Mouse (Mus musculus): ENCODE data around the gene AU022252. TPM values are rescaled to one million over a fixed set of nuclear protein-coding genes. Genes with fewer than 3 reads are reported as not detected.
"Not testable (repeated sequence)": the region's sequence is repeated elsewhere in the genome, so short reads cannot be mapped to it uniquely, and the experiment has no call there.

The AU022252 gene
- total RNA-seq (2021), result 10 to 100 TPM; 20.8 to 26.1 TPM
- long read RNA-seq, experiment 1, full-length matches to known transcripts, result 9 of 15 reads
- long read RNA-seq, experiment 1, partial matches to known transcripts, result 2 of 15 reads
- long read RNA-seq, experiment 1, other reads (novel, unspliced or antisense), result 4 of 15 reads
- long read RNA-seq, experiment 2, full-length matches to known transcripts, result 4 of 14 reads
- long read RNA-seq, experiment 2, partial matches to known transcripts, result 2 of 14 reads
- long read RNA-seq, experiment 2, other reads (novel, unspliced or antisense), result 8 of 14 reads

DNA sequence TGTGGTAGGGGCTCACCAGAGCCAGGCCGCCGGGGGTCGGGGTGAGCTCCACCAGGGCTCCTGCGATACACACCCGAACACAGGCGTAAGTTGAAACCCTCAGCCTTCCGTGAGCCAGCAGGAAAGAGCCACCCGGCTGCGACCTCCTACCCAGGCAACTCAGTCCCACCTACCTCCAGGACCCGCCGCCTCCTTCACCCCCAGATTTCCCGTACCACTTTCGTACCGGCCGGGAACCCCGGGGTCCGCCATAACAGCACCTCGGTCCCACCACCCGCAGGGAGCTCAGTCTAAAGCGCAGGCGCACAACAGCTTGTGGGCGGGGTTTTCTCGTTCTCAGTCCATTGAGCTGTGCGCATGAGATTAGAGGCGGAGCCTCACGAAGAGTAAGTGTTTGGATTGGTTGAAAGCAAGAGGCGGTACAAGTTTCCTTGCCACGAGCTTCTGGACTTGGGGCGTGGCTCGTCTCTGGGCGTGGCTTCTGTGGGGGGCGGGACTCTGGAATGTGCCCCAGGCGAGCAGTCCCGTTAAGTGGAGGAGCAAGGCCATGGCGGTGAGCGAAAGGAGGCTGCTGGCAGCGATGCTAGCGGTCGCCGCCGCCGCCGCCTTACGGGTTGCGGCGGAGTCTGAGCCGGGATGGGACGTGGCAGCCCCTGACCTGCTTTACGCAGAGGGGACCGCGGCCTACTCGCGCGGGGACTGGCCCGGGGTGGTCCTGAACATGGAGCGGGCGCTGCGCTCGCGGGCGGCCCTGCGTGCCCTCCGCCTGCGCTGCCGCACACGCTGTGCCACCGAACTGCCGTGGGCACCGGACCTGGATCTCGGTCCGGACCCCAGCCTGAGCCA lies at the start of gene AU022252, which contains the start of gene P3h1:
AU022252 (minus strand) TSS at position 303 of the 846 bp plus-strand sequence.
P3h1 (plus strand) TSS at position 506 of the 846 bp plus-strand sequence.
- peak; percentile 97 to 98 for DNase-seq (ENCODE audit: low spot score in 2 of 2)

DNA sequence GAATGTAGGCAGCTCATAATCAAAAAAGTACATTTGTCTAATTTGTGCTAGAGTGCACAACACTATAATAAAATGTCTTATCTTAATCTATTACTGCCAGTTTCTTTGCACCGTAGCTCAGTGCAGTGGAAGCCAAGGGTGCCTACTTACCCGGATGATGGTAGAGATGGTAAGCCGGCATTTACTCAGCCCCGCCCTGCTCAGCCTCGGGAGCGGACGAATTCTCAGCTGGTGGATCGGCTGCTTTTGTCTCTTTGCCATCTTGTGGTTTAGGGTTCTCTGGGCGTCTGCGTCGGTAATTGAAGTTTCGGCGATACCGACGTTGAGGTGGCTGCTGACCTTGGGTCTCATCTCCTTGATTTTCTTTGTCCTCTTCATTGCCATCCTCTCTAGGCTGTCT lies 46.3 kb upstream of the AU022252 start:
- not testable (repeated sequence) for DNase-seq (ENCODE audit: low spot score in 2 of 2)

DNA sequence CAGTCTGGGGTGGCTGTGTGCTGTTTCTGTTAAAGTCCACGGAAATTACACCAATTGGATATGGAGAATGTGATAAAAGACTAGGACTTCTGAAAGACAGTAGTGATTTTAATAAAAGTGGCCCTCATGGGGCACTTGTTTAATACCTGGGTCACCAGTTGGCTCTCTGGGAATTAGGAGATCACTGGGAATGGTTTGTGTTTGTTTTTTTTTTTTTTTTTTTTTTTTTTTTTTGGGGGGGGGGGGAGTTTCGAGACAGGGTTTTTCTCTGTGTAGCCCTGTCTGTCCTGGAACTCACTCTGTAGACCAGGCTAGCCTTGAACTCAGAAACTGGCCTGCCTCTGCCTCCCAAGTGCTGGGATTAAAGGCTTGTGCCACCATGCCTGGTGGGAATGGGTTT lies 43.2 kb upstream of the AU022252 start:
- DNase-seq (ENCODE audit: low spot score in 2 of 2), result no peak

DNA sequence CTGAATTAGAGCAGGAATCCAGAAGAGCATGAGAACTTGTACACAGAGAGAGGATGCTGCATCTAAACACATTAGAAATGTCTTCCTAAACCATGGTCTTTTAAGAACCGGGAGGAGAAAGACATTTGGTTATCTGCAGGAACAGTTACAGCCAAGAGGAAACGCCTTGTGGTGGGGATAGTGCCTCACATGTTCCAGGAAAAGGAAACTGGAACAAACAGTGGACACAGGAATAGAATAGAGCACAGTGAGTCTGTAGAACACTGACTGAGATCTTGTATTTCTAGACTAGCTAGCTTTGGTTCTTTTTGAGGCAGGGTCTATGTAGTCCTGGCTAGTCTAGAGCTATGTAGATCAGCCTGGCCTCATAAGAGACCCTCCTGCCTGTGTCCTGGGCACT lies 42.7 kb upstream of the AU022252 start:
- no peak for DNase-seq (ENCODE audit: low spot score in 2 of 2)

DNA sequence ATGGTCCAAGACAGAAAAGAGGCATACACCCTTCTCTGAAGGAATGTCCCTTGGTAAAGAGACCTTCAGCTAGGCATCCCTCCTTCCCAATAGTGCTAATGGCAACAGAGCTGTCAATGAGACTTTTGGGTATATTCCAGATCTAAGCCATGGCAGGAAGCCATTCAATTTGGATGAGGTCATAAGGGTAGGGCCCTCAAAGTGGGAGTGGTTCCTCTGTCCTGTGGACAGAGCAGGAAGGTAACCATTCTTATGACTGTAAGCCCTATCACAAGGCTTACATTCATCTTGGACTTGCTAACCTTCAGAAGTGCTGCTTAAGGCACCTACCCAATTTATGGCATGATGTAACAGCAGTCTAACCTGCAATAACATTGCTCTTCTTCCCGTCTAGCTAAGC lies 42.1 kb upstream of the AU022252 start:
- no peak for DNase-seq (ENCODE audit: low spot score in 2 of 2)

DNA sequence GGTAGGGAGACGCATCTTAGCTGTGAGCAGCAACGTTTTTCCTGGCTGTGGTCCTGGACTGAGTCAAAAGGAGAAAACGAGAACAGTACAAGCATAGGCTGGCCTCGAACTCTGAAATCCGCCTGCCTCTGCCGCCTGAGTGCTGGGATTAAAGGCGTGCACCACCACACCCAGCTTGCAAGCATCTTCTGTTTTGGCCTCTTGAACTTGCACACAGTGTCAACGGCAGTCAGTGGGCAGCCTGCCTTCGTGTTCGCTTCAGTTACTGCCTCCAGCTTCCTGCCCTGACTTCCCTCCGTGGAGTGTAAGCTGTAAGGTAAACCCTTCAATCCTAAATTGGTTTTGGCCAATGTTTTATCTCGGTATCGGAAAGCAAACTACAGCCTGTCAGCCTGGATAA lies 34.1 kb upstream of the AU022252 start:
- no peak for DNase-seq (ENCODE audit: low spot score in 2 of 2)

DNA sequence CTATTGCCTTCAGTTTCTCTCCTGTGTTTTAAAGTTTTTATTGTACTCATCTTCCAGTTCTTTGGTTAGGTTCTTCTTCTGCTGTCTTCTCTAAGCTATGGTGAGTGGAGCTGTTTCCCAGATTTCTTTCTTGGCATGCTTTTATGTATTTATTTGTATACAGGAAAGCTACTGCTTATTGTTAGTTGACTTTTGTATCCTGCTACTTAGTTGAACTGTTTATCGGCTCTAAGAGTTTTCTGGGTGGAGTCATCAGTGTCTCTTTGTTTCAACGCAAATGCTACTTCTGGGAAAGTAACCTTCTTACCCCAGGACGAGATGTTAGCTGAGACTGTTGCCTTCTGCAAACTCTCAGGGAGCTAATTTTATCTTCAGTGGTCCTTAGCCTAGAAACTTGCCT lies 30.9 kb upstream of the AU022252 start:
- DNase-seq (ENCODE audit: low spot score in 2 of 2), result no peak

DNA sequence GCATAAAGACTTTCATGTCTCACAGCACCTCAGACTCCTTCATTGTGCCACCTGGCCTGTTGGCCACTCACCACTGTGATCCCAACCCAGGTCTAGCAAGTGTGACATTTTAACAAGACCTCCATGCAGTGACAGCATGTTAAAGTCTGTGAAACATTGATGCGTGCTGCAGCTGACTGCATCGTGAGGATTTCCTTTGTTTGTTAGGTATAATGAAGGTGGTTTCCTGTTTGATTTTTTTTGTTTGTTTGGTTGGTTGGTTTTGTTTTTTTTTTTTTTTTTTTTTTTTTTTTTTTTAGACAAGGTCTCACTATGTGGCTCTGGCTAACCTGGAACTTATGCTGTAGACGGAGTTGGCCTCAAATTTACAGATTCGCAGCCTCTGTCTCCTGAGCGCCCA lies 30.0 kb upstream of the AU022252 start:
- no peak for DNase-seq (ENCODE audit: low spot score in 2 of 2)

DNA sequence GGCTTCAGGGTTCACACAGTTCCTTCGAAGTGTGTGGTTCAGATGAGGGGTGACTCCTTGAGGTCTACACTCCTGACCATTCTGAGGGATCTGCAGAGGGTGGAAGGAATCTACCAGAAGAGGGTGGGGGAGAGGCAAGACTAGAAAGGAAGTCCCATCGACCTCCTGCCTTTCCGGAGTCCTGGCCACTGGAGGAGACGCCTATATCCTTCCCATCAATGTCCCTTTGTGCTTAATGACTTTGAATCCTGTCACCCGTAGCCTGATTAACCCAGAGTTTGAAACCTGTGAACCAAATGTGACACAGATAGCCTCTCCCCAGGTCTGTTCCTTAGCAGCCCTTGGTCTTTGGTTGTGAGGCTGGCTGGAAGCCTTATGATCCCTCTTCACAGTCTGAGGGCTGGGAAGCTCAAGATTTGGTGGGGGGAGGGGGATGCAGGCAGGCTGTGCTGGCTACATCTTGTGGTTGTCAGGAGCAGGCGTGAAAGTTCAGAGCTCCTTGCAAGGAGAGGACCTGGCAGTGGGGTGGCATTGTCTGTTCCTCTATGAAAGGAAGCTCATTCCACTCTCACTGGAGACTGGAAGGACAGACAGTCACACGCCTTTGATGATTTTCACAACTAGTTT lies 28.7 kb upstream of the AU022252 start:
- DNase-seq (ENCODE audit: low spot score in 2 of 2), result no peak

DNA sequence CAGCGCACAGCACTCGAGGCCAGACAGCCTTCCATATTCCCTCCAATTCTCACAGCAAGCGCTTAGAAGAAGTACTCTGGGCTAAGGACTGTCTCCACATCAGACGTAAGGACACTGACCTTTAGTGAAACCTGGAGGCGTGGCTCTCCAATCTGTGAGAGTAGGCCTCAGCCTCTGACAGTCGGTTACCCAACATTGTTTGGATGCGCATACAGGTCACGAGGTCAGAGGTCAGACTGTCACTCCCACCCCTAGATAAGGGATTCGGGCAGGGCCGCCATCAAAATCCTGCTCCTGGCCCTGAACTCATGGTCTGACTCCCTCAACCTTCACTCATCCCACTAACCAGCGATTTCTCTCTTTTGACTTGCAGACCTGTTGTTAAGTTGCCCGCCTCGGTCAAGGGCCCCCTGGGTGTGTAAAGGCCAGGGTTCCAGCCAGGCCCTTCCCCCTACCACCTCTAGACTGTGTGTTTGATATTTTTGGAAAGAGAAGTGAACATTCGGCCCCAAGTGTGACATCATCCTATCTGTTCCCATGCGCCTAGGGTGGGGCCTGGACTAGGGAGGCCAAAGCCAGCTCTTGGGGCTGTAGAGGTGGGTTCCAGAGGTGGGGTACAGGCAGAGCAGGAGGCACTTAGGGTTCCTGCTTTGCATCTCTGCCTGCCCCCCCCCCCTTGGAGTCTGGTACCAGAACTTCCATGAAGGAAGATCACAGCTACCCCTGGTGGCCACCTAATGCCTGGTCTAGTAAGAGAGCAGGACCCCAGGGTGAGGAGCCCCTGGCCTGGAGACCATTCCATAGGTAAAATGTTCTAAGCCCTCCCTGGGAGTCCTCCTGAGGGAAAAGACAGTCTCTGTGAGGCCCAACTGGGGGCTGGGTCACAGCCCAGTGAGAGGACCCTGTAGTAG lies 27.1 kb upstream of the AU022252 start:
- DNase-seq (ENCODE audit: low spot score in 2 of 2), result no peak

DNA sequence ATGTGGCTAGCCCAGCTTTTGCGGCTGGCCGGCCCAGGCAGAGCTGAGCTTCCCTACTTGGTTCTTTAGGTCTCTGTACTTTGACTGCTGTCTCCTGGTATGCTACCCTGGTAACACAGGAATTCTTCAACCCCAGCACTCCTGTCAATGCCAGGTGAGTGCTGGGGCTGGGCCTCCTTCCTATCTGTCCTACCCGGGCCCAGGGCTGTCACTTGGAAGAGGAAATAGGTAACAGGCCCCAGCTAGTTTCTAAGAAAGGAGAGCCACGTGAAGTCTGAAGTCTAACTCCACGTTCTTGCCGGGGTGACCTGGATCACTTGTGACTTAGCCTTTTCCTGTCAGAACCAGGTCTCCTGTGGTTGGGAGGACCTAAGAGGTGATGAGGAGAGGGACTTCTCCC lies 24.6 kb upstream of the AU022252 start:
- no peak for DNase-seq (ENCODE audit: low spot score in 2 of 2)

DNA sequence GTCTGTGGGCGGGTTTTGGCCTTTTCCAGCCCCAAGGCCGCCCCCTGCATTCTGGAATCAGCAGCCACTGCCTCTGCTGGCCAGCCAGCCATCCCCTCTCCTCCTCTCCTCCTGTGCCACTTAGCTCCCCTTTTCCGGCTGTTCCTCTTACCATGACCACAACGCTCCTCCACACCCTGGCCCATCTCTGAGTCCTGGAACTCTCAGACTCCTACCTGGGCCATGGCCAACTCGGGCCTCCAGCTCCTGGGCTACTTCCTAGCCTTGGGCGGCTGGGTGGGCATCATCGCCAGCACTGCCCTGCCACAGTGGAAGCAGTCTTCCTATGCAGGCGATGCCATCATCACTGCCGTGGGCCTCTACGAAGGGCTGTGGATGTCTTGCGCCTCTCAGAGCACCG lies 22.8 kb upstream of the AU022252 start, which contains the start of gene Cldn19:
Cldn19 (plus strand) TSS at position 64 of the 400 bp plus-strand sequence.
- no peak for DNase-seq (ENCODE audit: low spot score in 2 of 2)

DNA sequence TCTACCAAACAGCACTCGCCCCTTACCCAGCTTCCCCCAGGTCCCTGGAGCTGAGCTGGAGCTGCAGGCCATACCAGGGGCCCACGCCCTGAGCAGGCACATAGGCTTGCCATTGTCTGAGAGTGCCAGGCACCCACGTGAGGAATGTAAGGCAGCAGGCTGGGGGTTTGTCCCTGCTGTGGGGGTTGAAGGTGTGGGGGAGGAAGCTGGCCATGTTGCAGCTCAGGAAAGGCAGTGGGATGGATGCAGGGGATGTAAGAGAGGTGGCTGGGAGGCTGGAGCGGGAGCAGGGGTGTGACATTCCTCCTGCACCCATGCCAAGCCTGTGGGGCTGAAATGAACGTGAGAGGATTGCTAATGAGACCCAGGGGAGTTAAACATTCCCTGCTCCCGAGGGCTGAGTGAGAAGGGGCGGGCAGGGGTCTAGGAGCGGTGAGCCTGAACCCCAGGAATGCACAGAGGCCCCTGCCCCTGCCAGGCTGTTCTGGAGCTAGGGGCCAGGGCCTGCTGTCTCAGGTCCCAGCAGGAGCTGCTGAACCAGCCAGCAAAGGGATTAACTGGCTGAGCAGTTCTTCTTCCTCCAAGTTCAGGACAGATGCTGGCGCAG lies 21.6 kb upstream of the AU022252 start:
- no peak for DNase-seq (ENCODE audit: low spot score in 2 of 2)

DNA sequence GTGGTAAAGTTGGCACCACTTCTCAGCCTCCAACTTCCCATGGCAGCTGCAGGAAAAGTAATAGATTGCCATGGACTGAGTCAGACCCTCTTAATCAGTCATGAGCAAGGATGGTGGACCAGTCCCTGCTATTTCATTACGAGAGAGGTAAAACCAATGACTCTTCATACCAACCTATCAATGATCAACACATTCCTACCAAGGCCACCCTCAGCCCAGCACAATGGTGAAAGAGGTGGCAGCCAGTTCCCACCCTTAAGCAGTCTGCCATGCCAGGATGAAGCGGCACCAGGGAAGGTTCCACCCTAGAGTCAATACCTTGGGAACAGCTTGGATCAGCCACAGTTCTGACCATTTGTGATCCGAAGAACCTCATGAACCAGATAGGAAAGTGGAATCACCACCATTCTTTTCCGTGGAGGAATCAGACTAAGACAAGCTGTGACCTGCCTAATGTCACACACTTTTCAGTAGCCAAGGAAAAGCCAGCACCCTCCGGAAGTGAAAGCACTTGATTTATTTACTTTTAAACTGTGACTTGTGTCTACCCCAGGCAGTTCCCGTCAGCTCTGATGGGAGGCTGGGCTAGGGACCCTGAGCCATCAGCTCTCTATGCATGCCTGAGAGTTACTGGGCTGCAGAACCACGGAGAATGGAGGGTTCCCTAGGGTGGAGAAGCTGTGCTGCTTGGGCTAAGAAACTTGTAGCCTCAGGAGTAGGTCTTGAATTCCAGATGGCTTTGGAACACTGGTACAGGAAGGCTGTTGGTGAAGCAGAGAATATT lies 19.7 kb upstream of the AU022252 start:
- DNase-seq (ENCODE audit: low spot score in 2 of 2), result no peak

DNA sequence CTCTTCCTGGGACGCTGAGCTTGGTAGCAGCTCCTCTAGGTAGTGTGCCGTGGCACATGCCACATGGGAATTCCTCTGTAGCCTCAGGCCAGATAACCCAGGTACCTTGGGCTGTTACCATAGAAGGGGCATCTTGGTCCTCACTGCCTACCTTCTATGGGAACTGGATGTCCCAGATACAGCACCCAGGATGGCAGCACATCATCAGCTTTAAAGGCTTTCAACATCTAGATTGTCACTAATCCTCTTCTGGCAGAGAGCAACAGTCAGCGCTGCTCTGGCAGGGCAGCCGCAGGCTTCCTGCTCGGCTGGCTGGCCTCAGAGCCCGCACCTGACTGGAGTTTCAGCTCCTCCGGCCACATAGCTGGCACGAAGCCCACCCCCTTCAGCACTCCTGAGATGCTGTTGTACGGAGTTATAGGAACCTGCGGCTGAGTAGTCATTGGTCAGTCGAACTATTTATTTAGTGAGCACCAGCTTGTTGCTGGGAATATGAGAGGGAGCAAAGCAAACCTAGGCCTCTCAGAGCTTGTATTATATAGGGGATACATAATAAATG lies 16.0 kb upstream of the AU022252 start:
- DNase-seq (ENCODE audit: low spot score in 2 of 2), result no peak

DNA sequence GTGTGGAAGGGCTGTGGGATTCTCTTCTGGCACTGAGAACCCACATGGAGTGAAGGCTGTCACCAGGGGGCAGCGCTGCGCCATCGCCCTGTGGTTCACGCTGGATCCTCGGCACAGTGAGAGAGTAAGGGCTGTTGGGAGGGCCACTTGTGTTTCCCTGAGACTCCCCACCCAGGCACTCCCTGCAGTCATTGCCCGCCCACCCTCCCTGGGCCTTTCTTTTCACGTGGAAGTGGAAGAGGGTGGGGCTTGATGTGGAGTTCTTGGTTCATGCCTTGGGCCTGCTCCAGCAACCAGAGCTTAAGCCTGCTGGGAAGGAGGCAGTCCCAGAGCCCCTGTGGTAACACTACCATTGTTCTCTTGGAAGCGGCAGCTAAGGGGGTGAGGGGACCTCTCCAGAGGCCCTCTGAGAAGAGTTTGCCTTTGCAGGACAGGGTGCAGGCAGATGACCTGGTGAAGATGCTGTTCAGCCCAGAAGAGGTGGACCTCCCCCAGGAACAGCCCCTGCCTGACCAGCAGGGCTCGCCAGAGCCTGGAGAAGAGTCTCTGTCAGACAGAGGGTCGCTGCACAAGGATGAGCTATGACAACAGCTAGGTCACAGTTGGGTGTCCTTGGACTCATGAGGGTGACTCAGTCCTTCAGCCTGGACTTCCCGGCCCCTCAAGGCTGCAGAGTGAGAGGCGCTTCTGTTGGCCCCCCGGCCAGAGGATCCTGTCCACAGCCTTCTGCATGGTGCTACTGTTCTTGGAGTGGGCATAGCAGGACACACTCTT lies 15.1 kb upstream of the AU022252 start:
- peak; percentile 59 to 66 for DNase-seq (ENCODE audit: low spot score in 2 of 2)

DNA sequence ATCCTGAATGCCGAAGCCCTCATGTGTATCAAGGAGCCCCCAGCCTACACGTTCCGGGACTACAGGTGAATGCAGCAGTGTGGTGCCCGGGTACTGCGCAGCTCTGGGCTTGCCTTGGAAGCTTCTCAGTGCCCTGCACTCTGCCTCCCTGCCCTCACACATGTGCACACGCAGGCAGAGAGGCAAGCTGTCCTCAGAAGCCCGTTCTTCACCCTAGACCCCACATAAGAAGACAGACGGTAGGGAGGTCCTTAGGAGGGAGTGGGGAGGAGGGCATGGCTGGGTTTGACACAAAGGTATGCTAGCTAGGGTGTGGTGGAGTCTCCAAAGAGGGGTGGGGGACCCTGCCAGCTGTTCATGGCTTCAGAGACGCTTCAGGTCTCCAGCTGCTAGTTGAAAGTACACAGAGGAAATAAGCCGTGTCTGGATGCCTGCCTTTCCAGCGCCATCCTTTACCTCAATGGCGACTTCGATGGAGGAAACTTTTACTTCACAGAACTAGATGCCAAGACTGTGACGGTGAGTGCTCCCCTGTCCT lies 14.2 kb upstream of the AU022252 start:
- no peak for DNase-seq (ENCODE audit: low spot score in 2 of 2)

DNA sequence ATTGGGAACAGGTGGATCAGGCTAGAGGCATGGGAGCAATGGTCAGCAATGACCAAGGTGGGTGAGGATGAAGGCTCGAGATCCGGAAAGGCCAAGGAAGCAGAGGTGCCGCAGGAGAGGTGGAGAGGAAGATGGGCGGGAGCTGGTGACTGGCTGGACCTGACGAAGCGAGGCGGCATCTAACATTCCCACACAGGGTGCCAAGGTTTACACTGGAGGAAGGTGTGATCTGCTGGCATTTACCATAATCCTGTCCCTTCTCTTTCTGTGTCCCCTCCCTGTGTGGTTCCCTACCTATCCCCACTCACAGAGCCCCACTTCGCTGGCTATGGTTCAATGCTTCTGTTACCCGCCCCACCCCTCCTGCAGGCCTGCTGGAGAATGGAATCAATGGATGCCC lies 13.4 kb upstream of the AU022252 start:
- no peak for DNase-seq (ENCODE audit: low spot score in 2 of 2)

Data from adrenal gland, postnatal 4 days (tissue).